Mouse (Mus musculus): ENCODE results near the gene Gm10337. TPM values are rescaled to one million over a fixed set of nuclear protein-coding genes. Genes with fewer than 3 reads are reported as not detected.

The Gm10337 gene
- polyA plus RNA-seq, 1 experiment from 2014 or later, result 6.4 TPM

GRCm38 (mm10) chr15:102500479-102500878 lies 3.0 kb upstream of the Gm10337 start:
- Histone ChIP-seq H3K9ac (replicated peaks) (no peak overlapping the region), H3K4me3 (replicated peaks) (no peak overlapping the region), H3K4me1 (no peaks in the 10 kb centered on the region), H3K27me3 (replicated peaks) (no peaks in the 10 kb centered on the region), H3K36me3 (peaks cover 75% of the 10 kb centered on the region), H3K4me2 (no peak overlapping the region), H3K27ac (replicated peaks) (no peak overlapping the region), H3K9me3 (replicated peaks) (no peaks in the 10 kb centered on the region)
- WGBS, result 93% methylated on average over 5 of the region's 5 CpGs
- ATAC-seq (ENCODE audit: low FRiP score), result no peak

- Histone ChIP-seq H3K9me3 (replicated peaks) (no peaks in the 10 kb centered on the region), H3K9ac (replicated peaks) (no peak overlapping the region), H3K4me1 (no peaks in the 10 kb centered on the region), H3K27me3 (replicated peaks) (no peaks in the 10 kb centered on the region), H3K4me2 (no peak overlapping the region), H3K36me3 (peaks cover 75% of the 10 kb centered on the region), H3K27ac (replicated peaks) (no peak overlapping the region), H3K4me3 (replicated peaks) (no peak overlapping the region)
- ATAC-seq (ENCODE audit: low FRiP score), result peak; percentile 30; the same call in 1 of the 2 replicates
- WGBS, result 89% methylated on average over 19 of the region's 19 CpGs
These were observed 2.3 kb upstream of the Gm10337 start for GRCm38 (mm10) chr15:102501084-102501814.

GRCm38 (mm10) chr15:102502254-102502840 lies 1.2 kb upstream of the Gm10337 start:
- Histone ChIP-seq H3K9me3 (replicated peaks) (no peaks in the 10 kb centered on the region), H3K4me2 (no peak overlapping the region), H3K9ac (replicated peaks) (no peak overlapping the region), H3K4me3 (replicated peaks) (no peak overlapping the region), H3K27ac (replicated peaks) (no peak overlapping the region), H3K27me3 (replicated peaks) (no peaks in the 10 kb centered on the region), H3K4me1 (no peaks in the 10 kb centered on the region), H3K36me3 (peaks cover 76% of the 10 kb centered on the region)
- no peak for ATAC-seq (ENCODE audit: low FRiP score)
- 83% methylated on average over 9 of the region's 9 CpGs for WGBS

- ATAC-seq (ENCODE audit: low FRiP score), result no peak
- WGBS, result 91% methylated on average over 9 of the region's 9 CpGs
- no peaks in the 10 kb centered on the region for H3K27me3 ChIP-seq (replicated peaks)
- no peak overlapping the region for H3K4me3 ChIP-seq (replicated peaks)
- H3K4me2 ChIP-seq, result no peak overlapping the region
- H3K9me3 ChIP-seq (replicated peaks), result no peaks in the 10 kb centered on the region
- H3K9ac ChIP-seq (replicated peaks), result no peak overlapping the region
- H3K27ac ChIP-seq (replicated peaks), result no peak overlapping the region
- H3K4me1 ChIP-seq, result peaks cover 7% of the 10 kb centered on the region
- peaks cover 76% of the 10 kb centered on the region for H3K36me3 ChIP-seq
These were observed 631 bp downstream of the Gm10337 start for GRCm38 (mm10) chr15:102503924-102504782.

GRCm38 (mm10) chr15:102505073-102505769 lies 1.7 kb downstream of the Gm10337 start:
- ATAC-seq (ENCODE audit: low FRiP score), result no peak
- Histone ChIP-seq H3K27ac (replicated peaks) (no peak overlapping the region), H3K4me2 (no peak overlapping the region), H3K27me3 (replicated peaks) (no peaks in the 10 kb centered on the region), H3K4me1 (peaks cover 18% of the 10 kb centered on the region), H3K4me3 (replicated peaks) (no peak overlapping the region), H3K9ac (replicated peaks) (no peak overlapping the region), H3K36me3 (peaks cover 65% of the 10 kb centered on the region), H3K9me3 (replicated peaks) (no peaks in the 10 kb centered on the region)
- 77% methylated on average over 12 of the region's 12 CpGs for WGBS

GRCm38 (mm10) chr15:102505770-102506463 lies 2.4 kb downstream of the Gm10337 start:
- ATAC-seq (ENCODE audit: low FRiP score), result no peak
- Histone ChIP-seq H3K4me2 (no peak overlapping the region), H3K9ac (replicated peaks) (no peak overlapping the region), H3K9me3 (replicated peaks) (no peaks in the 10 kb centered on the region), H3K27ac (replicated peaks) (no peak overlapping the region), H3K4me3 (replicated peaks) (no peak overlapping the region), H3K27me3 (replicated peaks) (no peaks in the 10 kb centered on the region), H3K36me3 (peaks cover 58% of the 10 kb centered on the region), H3K4me1 (peaks cover 22% of the 10 kb centered on the region)
- 89% methylated on average over 9 of the region's 9 CpGs for WGBS

- H3K4me1 ChIP-seq, result peaks cover 27% of the 10 kb centered on the region
- H3K9ac ChIP-seq (replicated peaks), result no peak overlapping the region
- no peaks in the 10 kb centered on the region for H3K27me3 ChIP-seq (replicated peaks)
- H3K36me3 ChIP-seq, result peaks cover 53% of the 10 kb centered on the region
- no peak for ATAC-seq (ENCODE audit: low FRiP score)
- no peak overlapping the region for H3K27ac ChIP-seq (replicated peaks)
- H3K4me3 ChIP-seq (replicated peaks), result no peak overlapping the region
- whole genome bisulfite sequencing, result 61% methylated on average over 2 of the region's 2 CpGs
- no peak overlapping the region for H3K4me2 ChIP-seq
- H3K9me3 ChIP-seq (replicated peaks), result no peaks in the 10 kb centered on the region
These were observed 2.9 kb downstream of the Gm10337 start for GRCm38 (mm10) chr15:102506464-102506830.

GRCm38 (mm10) chr15:102506864-102507263 lies 3.3 kb downstream of the Gm10337 start:
- no peaks in the 10 kb centered on the region for H3K9me3 ChIP-seq (replicated peaks)
- no peak overlapping the region for H3K4me2 ChIP-seq
- H3K4me1 ChIP-seq, result peaks cover 31% of the 10 kb centered on the region
- no peak overlapping the region for H3K4me3 ChIP-seq (replicated peaks)
- no peak overlapping the region for H3K9ac ChIP-seq (replicated peaks)
- no peaks in the 10 kb centered on the region for H3K27me3 ChIP-seq (replicated peaks)
- no peak overlapping the region for H3K27ac ChIP-seq (replicated peaks)
- no peak for ATAC-seq (ENCODE audit: low FRiP score)
- peaks cover 49% of the 10 kb centered on the region for H3K36me3 ChIP-seq
- whole genome bisulfite sequencing, result 92% methylated on average over 1 of the region's 1 CpGs

GRCm38 (mm10) chr15:102507561-102507960 lies 4.0 kb downstream of the Gm10337 start:
- no peak overlapping the region for H3K27ac ChIP-seq (replicated peaks)
- no peak overlapping the region for H3K4me3 ChIP-seq (replicated peaks)
- peaks cover 38% of the 10 kb centered on the region for H3K4me1 ChIP-seq
- H3K4me2 ChIP-seq, result no peak overlapping the region
- no peak for ATAC-seq (ENCODE audit: low FRiP score)
- no peaks in the 10 kb centered on the region for H3K27me3 ChIP-seq (replicated peaks)
- H3K9ac ChIP-seq (replicated peaks), result no peak overlapping the region
- H3K36me3 ChIP-seq, result peaks cover 42% of the 10 kb centered on the region
- no peaks in the 10 kb centered on the region for H3K9me3 ChIP-seq (replicated peaks)

- no peak overlapping the region for H3K4me3 ChIP-seq (replicated peaks)
- no peak overlapping the region for H3K4me2 ChIP-seq
- no peak overlapping the region for H3K27ac ChIP-seq (replicated peaks)
- H3K4me1 ChIP-seq, result peaks cover 46% of the 10 kb centered on the region
- no peaks in the 10 kb centered on the region for H3K9me3 ChIP-seq (replicated peaks)
- no peak overlapping the region for H3K9ac ChIP-seq (replicated peaks)
- 92% methylated on average over 3 of the region's 3 CpGs for WGBS
- no peak for ATAC-seq (ENCODE audit: low FRiP score)
- no peaks in the 10 kb centered on the region for H3K27me3 ChIP-seq (replicated peaks)
- H3K36me3 ChIP-seq, result peaks cover 34% of the 10 kb centered on the region
These were observed 4.8 kb downstream of the Gm10337 start for GRCm38 (mm10) chr15:102508336-102508735.

- Histone ChIP-seq H3K9me3 (replicated peaks) (no peaks in the 10 kb centered on the region), H3K4me1 (peaks cover 63% of the 10 kb centered on the region), H3K27ac (replicated peaks) (peak overlapping the region; percentile 92), H3K27me3 (replicated peaks) (no peaks in the 10 kb centered on the region), H3K9ac (replicated peaks) (peak overlapping the region; percentile 67), H3K36me3 (peaks cover 16% of the 10 kb centered on the region; the same call in 1 of the 2 replicates), H3K4me2 (peak overlapping the region; percentile 87), H3K4me3 (replicated peaks) (peak overlapping the region; percentile 67)
- ATAC-seq (ENCODE audit: low FRiP score), result peak; percentile 79
- 7% methylated on average over 9 of the region's 9 CpGs for whole genome bisulfite sequencing
These were observed 6.6 kb downstream of the Gm10337 start for GRCm38 (mm10) chr15:102510110-102510509.
